26 mouse cellular contexts compared by ENCODE assay signal in genomic region chr1:179977437-179977836, GRCm38 (mm10). TPM values are rescaled to one million over a fixed set of nuclear protein-coding genes. Genes with fewer than 3 reads are reported as not detected.
DNase-seq lines count a peak whose midpoint lies in the region; ATAC-seq and TF ChIP-seq lines count a peak whose summit lies in the region.
"Had no signal": no experiment of that assay in that cellular context is flagged by ENCODE, and none has a peak within 500 bp of the region (broad histone marks: within the 10 kb centered on the region; RNA-seq: fewer than 3 reads in every experiment).

No protein-coding gene starts in this region.

- no peak for DNase-seq in cerebellum, adult 2 months
- no peak for DNase-seq in cerebellum, postnatal 10 days
- DNase-seq in embryo, embryonic 11.5 days (ENCODE audit: low read depth, low spot score): peak; percentile 13
- peak; percentile 61 for DNase-seq in limb, embryonic 11.5 days (ENCODE audit: low spot score)
- no peak for DNase-seq in adrenal gland, adult 2 months
- DNase-seq: adrenal gland, postnatal 14 days; cerebellum, adult 8-10 months; gastrocnemius, postnatal 10 days; heart, adult 11 months; kidney, adult 8-10 months; kidney, postnatal 14 days; lung, postnatal 36 days; midbrain, embryonic 14.5 days; retina, postnatal 1 day; thymus, postnatal 14 days had no signal

- 70% methylated on average over 6 of the region's 6 CpGs for WGBS in cerebellum, adult 2 months
- WGBS in limb, embryonic 11.5 days: 16% methylated on average over 6 of the region's 6 CpGs
- WGBS in liver, embryonic 15.5 days (ENCODE audit: insufficient replicate concordance): 69% methylated on average over 6 of the region's 6 CpGs
- 76% methylated on average over 6 of the region's 6 CpGs for WGBS in kidney, embryonic 15.5 days

- H3K4me3 ChIP-seq in cerebellum, adult 2 months (replicated peaks; ENCODE audit: insufficient read depth, low read depth, low read length): no peak overlapping the region
- no peak overlapping the region for H3K4me3 ChIP-seq in limb, embryonic 11.5 days (ENCODE audit: low read depth, low read length)
- no peak overlapping the region for H3K4me3 ChIP-seq in liver, embryonic 15.5 days (replicated peaks)
- H3K4me3 ChIP-seq in kidney, embryonic 15.5 days (replicated peaks): no peak overlapping the region
- H3K4me3 ChIP-seq: hindbrain, embryonic 10.5 days; intestine, embryonic 15.5 days; layer of hippocampus, adult 2 months; limb, embryonic 15.5 days; lung, embryonic 15.5 days; megakaryocyte, embryonic 14.5 days; neural tube, embryonic 13.5 days had no signal

- peak; percentile 68; the same call in 1 of the 2 replicates for ATAC-seq in limb, embryonic 11.5 days (ENCODE audit: insufficient number of reproducible peaks, low FRiP score, low TSS enrichment, low read depth)
- ATAC-seq in liver, embryonic 15.5 days (ENCODE audit: insufficient read depth): no peak
- ATAC-seq in kidney, embryonic 15.5 days (replicated peaks; ENCODE audit: low FRiP score): no peak
- ATAC-seq: hindbrain, embryonic 16.5 days; intestine, embryonic 15.5 days had no signal

- no peaks in the 10 kb centered on the region for H3K36me3 ChIP-seq in limb, embryonic 11.5 days (ENCODE audit: control insufficient read depth, insufficient read depth, low read length)
- H3K36me3 ChIP-seq in liver, embryonic 15.5 days (replicated peaks): no peaks in the 10 kb centered on the region
- peaks cover 7% of the 10 kb centered on the region; the same call in 1 of the 2 replicates for H3K36me3 ChIP-seq in kidney, embryonic 15.5 days
- H3K36me3 ChIP-seq: intestine, embryonic 15.5 days; lung, embryonic 15.5 days had no signal

- no peak for TF ChIP-seq CTCF in cerebellum, adult 2 months (IDR thresholded peaks at IDR 0.05; ENCODE audit: borderline replicate concordance, insufficient read depth, low read depth, low read length)

- peaks cover 21% of the 10 kb centered on the region for H3K4me1 ChIP-seq in cerebellum, adult 2 months (ENCODE audit: control insufficient read depth, insufficient read depth, low read length)
- peaks cover 11% of the 10 kb centered on the region for H3K4me1 ChIP-seq in limb, embryonic 11.5 days (ENCODE audit: control insufficient read depth, insufficient read depth, low read length)
- H3K4me1 ChIP-seq in liver, embryonic 15.5 days (replicated peaks): peaks cover 70% of the 10 kb centered on the region
- peaks cover 18% of the 10 kb centered on the region for H3K4me1 ChIP-seq in kidney, embryonic 15.5 days
- H3K4me1 ChIP-seq: intestine, embryonic 15.5 days had no signal

- TF ChIP-seq POLR2A in cerebellum, adult 2 months (IDR thresholded peaks at IDR 0.05; ENCODE audit: borderline replicate concordance, insufficient read depth, low read length): no peak

- H3K27me3 ChIP-seq in cerebellum, adult 2 months (ENCODE audit: control insufficient read depth, insufficient read depth, low read length): no peaks in the 10 kb centered on the region
- no peaks in the 10 kb centered on the region for H3K27me3 ChIP-seq in limb, embryonic 11.5 days (ENCODE audit: control insufficient read depth, insufficient read depth, low read length)
- H3K27me3 ChIP-seq in liver, embryonic 15.5 days: no peaks in the 10 kb centered on the region
- no peaks in the 10 kb centered on the region for H3K27me3 ChIP-seq in kidney, embryonic 15.5 days
- H3K27me3 ChIP-seq: intestine, embryonic 15.5 days; limb, embryonic 15.5 days; lung, embryonic 15.5 days; megakaryocyte, embryonic 14.5 days; neural tube, embryonic 13.5 days had no signal

- peak overlapping the region; percentile 36; the same call in 1 of the 2 replicates for H3K27ac ChIP-seq in cerebellum, adult 2 months (ENCODE audit: insufficient read depth, low read length)
- H3K27ac ChIP-seq in limb, embryonic 11.5 days (replicated peaks; ENCODE audit: low read depth, low read length): peak overlapping the region; percentile 71
- H3K27ac ChIP-seq in liver, embryonic 15.5 days (replicated peaks): peak overlapping the region; percentile 26
- no peak overlapping the region for H3K27ac ChIP-seq in kidney, embryonic 15.5 days
- H3K27ac ChIP-seq: hindbrain, embryonic 10.5 days; intestine, embryonic 15.5 days; layer of hippocampus, adult 2 months; limb, embryonic 15.5 days; lung, embryonic 15.5 days; neural tube, embryonic 13.5 days had no signal

- H3K4me2 ChIP-seq in limb, embryonic 11.5 days (ENCODE audit: low read depth, severe bottlenecking): peak overlapping the region; percentile 7; the same call in 1 of the 2 replicates
- peak overlapping the region; percentile 72 for H3K4me2 ChIP-seq in liver, embryonic 15.5 days
- no peak overlapping the region for H3K4me2 ChIP-seq in kidney, embryonic 15.5 days
- H3K4me2 ChIP-seq: heart, embryonic 11.5 days; intestine, embryonic 15.5 days; limb, embryonic 15.5 days; lung, embryonic 15.5 days; neural tube, embryonic 13.5 days had no signal

- H3K9ac ChIP-seq in limb, embryonic 11.5 days (ENCODE audit: low read length): no peak overlapping the region; the same call in 1 of the 2 replicates
- peak overlapping the region; percentile 11; the same call in 1 of the 2 replicates for H3K9ac ChIP-seq in liver, embryonic 15.5 days
- H3K9ac ChIP-seq in kidney, embryonic 15.5 days: no peak overlapping the region
- H3K9ac ChIP-seq: intestine, embryonic 15.5 days; limb, embryonic 15.5 days; lung, embryonic 15.5 days; neural tube, embryonic 13.5 days had no signal

- no peaks in the 10 kb centered on the region for H3K9me3 ChIP-seq in limb, embryonic 11.5 days (ENCODE audit: control insufficient read depth, low read length)
- 0 out of 2 replicates have a peak, but pooled peaks cover 6% of the 10 kb centered on the region for H3K9me3 ChIP-seq in liver, embryonic 15.5 days (replicated peaks)
- 0 out of 2 replicates have a peak, but pooled peaks cover 5% of the 10 kb centered on the region for H3K9me3 ChIP-seq in kidney, embryonic 15.5 days (replicated peaks)
- H3K9me3 ChIP-seq: intestine, embryonic 15.5 days; limb, embryonic 15.5 days had no signal

RNA-seq across cellular contexts. Expression of gene Cdc42bpa, which starts 17.2 kb away (rescaled TPM):
- polyA plus RNA-seq in cerebellum, adult 2 months (2012; rRNA removed): 145 and 155 TPM in 2 replicates
- 11.3 and 13.8 TPM in 2 replicates for polyA plus RNA-seq in limb, embryonic 11.5 days (2014; fragmentation: Nextera tagmentation; extraction: Ambion mirVana)
- polyA plus RNA-seq in liver, embryonic 15.5 days (2015; fragmentation: Nextera tagmentation; extraction: Ambion mirVana): 8.8 and 9.2 TPM in 2 replicates
- 18.0 and 18.5 TPM in 2 replicates for polyA plus RNA-seq in kidney, embryonic 15.5 days (2015; fragmentation: Nextera tagmentation; extraction: Ambion mirVana)
- total RNA-seq in adrenal gland, adult 2 months (2021): 10 to 100 TPM; 43.4 to 51.4 TPM
- 16.6 and 17.8 TPM in 2 replicates for polyA plus RNA-seq in adrenal gland, adult 2 months (2012; rRNA removed)

Comparison
In these comparisons a context has a peak if more than half of its experiments do, and no peak if none do; other contexts are left out.
1. DNase-seq: peak in embryo, embryonic 11.5 days (single experiment) and limb, embryonic 11.5 days (single experiment); none in cerebellum, adult 2 months (0 of 2), cerebellum, postnatal 10 days (0 of 2) and adrenal gland, adult 2 months (single experiment).